Mouse (Mus musculus): ENCODE measurements around the gene Dyrk4. TPM values are rescaled to one million over a fixed set of nuclear protein-coding genes. Genes with fewer than 3 reads are reported as not detected.
A peak's percentile ranks its signal among the peaks of the same experiment; 100 is the strongest.

The Dyrk4 gene
- polyA plus RNA-seq (2015; fragmentation: Nextera tagmentation; extraction: Ambion mirVana), result not detected in 2 replicates

DNA sequence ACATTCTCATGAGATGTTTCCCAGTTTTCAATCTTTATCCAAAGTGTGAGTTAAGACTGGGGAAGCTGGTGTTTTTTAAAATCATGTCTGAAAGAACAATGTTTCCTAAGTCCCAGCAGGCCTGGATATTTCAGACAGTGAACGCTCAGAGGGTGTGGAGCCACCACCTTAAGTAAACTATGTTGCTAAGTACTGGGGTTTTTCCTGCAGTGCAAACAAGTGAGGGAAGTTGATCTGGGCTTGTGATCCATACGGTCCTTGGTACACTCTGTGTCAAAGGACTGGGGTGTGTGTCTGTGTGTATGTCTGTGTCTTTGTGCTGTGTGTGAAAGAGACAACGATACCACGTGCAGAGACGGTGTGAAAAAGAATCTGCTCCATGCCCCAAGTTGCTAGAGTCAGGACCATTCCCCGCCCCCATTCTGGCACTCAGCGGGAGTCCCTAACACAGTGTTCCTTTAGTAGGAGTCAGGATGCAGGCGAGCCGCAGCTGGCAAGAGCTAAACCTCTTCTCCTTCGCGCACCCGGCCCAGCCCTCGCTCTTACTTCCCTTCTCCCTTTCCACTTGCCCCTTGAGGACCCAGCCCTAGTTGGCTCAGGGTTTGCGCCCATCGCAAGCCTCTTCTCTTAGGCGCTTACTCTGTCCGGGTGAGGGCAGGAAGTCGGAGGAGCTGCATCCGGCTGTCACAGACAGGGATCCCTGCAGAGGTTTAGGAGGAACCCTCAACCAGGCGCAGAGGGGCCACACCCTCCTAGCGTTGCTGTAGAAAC lies at the start of gene Dyrk4:
Dyrk4 (minus strand) TSS at position 729 of the 771 bp plus-strand sequence.
- no peaks in the 10 kb centered on the region for H3K27me3 ChIP-seq
- H3K27ac ChIP-seq, result no peak within 1 kb of the TSS
- no peaks in the 10 kb centered on the region for H3K9me3 ChIP-seq (replicated peaks)
- no peak within 1 kb of the TSS for H3K4me3 ChIP-seq (replicated peaks)
- H3K36me3 ChIP-seq, result peaks cover 48% of the 10 kb centered on the region
- H3K4me1 ChIP-seq (replicated peaks), result peaks cover 12% of the 10 kb centered on the region
- DNase-seq (no peak), ATAC-seq (ENCODE audit: low read depth) (peak; percentile 48; the same call in 1 of the 2 replicates)
- peak within 1 kb of the TSS; percentile 30; the same call in 1 of the 2 replicates for H3K4me2 ChIP-seq
- no peak within 1 kb of the TSS for H3K9ac ChIP-seq
- WGBS (ENCODE audit: insufficient replicate concordance), result 32% methylated on average over 21 of the region's 21 CpGs

DNA sequence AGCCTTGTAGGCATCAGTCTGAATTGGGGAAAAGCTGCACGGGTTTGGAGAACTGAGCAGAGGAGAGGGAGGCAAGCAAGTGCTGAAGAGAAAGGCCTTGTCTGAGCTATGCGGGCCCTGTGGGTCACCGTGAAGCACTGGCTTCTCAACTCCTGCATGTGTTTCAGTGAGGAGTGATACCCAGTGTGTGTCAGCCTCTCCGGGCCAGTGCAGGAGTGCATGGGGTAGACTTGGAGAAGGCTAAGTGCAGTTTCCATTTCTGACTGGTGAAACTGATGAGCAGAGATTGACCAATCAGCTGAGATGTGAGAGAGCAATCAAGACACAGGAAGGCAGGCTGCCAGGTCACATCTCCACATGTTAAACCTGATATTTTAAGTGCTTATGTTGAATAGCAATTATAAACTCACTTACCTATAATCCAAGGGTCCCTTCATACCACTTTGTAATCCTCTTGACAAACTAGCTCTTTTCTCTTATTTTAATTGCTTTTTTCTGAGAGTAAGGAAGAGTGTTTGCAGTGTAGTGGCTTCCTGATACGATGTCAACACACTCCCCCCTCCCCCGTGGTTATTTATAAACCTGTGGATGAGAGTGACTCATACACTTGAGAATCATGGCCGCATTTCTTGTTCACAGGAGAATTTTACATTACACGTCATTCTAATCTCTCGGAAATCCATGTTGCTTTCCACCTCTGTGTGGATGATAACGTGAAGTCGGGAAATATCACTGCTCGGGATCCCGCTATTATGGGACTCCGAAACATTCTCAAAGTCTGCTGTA lies 44.8 kb upstream of the Dyrk4 start:
- ATAC-seq (ENCODE audit: low read depth) (no peak), DNase-seq (no peak)
- H3K4me2 ChIP-seq, result no peak overlapping the region
- no peaks in the 10 kb centered on the region for H3K4me1 ChIP-seq (replicated peaks)
- peaks cover 45% of the 10 kb centered on the region for H3K36me3 ChIP-seq
- H3K4me3 ChIP-seq (replicated peaks), result no peak overlapping the region
- no peaks in the 10 kb centered on the region for H3K27me3 ChIP-seq
- no peak overlapping the region for H3K9ac ChIP-seq
- H3K27ac ChIP-seq, result no peak overlapping the region
- no peaks in the 10 kb centered on the region for H3K9me3 ChIP-seq (replicated peaks)
- 64% methylated on average over 14 of the region's 14 CpGs for WGBS (ENCODE audit: insufficient replicate concordance)

DNA sequence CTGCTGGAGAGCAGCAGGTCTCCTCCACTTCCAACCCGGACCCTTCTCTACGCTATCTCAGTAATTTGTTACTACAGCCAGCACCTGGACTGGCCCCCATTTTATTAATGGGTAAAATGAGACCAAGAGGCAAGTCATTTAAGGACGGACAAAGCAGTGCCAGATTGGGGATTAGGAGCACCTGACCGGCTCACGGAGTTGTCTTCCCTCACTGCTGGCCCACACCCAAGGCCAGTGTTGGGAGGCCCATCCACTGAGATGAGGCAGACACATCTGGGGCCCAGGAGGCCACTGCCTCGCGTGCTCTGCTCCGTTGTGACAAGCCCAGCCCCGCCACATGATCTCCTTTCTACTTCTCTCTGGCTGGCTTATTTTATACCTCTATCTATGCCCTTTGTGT lies 41.8 kb upstream of the Dyrk4 start:
- Histone ChIP-seq H3K36me3 (peaks cover 40% of the 10 kb centered on the region), H3K4me1 (replicated peaks) (no peaks in the 10 kb centered on the region), H3K9ac (no peak overlapping the region), H3K4me2 (no peak overlapping the region), H3K9me3 (replicated peaks) (no peaks in the 10 kb centered on the region), H3K27me3 (no peaks in the 10 kb centered on the region), H3K27ac (no peak overlapping the region), H3K4me3 (replicated peaks) (no peak overlapping the region)
- ATAC-seq (ENCODE audit: low read depth), result no peak
- 75% methylated on average over 9 of the region's 9 CpGs for WGBS (ENCODE audit: insufficient replicate concordance)
- no peak for DNase-seq

DNA sequence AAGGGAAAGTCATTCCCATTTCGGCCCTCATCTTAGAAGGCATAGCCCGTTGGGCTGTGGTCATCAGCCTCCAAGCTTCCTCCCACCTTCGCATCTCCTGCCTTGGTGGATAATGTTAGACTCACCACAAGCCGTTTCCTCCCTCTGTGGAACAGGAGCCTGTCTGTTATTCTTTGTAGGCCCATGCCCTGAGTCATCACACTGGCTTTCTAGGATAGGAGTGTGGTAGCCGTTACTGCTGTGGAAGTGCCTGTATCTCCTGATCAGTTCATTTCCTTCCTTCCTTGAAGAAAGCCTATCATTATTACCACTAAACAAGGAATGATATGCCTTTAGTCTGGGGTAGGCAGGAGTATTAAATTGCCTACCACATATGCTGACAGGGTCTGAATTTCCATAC lies 41.1 kb upstream of the Dyrk4 start:
- WGBS (ENCODE audit: insufficient replicate concordance), result 30% methylated on average over 5 of the region's 5 CpGs
- H3K4me1 ChIP-seq (replicated peaks), result no peaks in the 10 kb centered on the region

DNA sequence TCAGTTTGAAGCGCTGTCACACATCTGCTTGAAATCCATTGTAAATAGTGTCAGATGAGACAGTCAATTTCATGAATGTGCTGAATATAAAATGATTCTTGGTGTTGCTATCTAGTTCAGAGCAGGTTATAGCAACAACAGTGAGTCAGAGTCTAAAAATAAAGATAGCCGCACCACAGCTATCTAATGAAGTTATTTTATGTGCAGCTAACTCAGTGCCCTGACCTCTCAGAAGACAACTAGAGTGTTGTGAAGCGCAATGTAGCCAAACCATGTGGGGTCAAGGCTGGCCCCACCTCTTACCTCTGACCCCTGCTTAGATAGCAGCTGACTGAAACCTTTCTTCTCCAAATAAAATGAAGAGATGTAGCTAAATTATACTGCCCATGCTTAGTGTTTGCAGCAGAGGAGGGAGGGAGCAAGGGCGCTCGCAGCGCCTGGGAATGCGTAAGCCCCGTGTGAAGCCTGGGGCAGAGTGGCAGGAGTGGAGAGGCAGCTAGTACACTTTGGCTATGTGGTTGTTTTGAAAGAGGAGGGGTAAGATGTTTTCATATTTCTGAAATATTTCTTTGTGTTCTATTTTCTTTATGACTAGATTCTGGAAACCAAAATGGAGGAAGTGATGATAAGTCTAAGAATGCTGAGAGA lies 39.9 kb upstream of the Dyrk4 start:
- no peaks in the 10 kb centered on the region for H3K4me1 ChIP-seq (replicated peaks)
- no peaks in the 10 kb centered on the region for H3K9me3 ChIP-seq (replicated peaks)
- no peak overlapping the region for H3K4me2 ChIP-seq
- no peak for DNase-seq
- no peak overlapping the region for H3K4me3 ChIP-seq (replicated peaks)
- H3K27me3 ChIP-seq, result no peaks in the 10 kb centered on the region
- ATAC-seq (ENCODE audit: low read depth), result no peak
- H3K9ac ChIP-seq, result no peak overlapping the region
- no peak overlapping the region for H3K27ac ChIP-seq
- peaks cover 43% of the 10 kb centered on the region for H3K36me3 ChIP-seq
- 82% methylated on average over 8 of the region's 8 CpGs for WGBS (ENCODE audit: insufficient replicate concordance)

More for the DNA sequence above, 41.1 kb upstream of the Dyrk4 start:
- Histone ChIP-seq H3K4me3 (replicated peaks) (no peak overlapping the region), H3K27ac (no peak overlapping the region), H3K4me2 (no peak overlapping the region), H3K36me3 (peaks cover 37% of the 10 kb centered on the region), H3K27me3 (no peaks in the 10 kb centered on the region), H3K9me3 (replicated peaks) (no peaks in the 10 kb centered on the region), H3K9ac (no peak overlapping the region)
- ATAC-seq (ENCODE audit: low read depth) (no peak), DNase-seq (no peak)

DNA sequence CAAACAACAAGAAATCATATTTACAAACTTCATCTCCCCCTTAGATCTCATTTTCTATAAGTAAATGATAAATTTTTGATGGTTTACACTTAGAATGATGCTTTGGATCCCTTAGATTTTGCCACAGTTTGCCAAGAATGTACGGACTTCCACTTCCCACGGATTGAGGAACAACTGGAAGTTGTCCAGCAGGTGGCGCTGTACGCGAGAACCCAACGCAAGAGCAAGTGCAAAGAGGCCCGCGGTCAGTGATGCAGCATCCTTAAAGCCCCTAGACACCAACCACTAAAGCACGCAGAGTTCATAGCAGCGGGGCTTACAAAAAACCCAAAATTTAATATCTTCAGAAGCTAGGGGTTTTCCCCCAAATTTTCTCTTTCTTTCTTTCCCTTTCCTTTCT lies 34.1 kb upstream of the Dyrk4 start:
- H3K9me3 ChIP-seq (replicated peaks), result no peaks in the 10 kb centered on the region
- H3K4me2 ChIP-seq, result no peak overlapping the region
- no peak overlapping the region for H3K27ac ChIP-seq
- WGBS (ENCODE audit: insufficient replicate concordance), result 8% methylated on average over 10 of the region's 10 CpGs
- no peak overlapping the region for H3K4me3 ChIP-seq (replicated peaks)
- H3K36me3 ChIP-seq, result peaks cover 50% of the 10 kb centered on the region
- H3K9ac ChIP-seq, result no peak overlapping the region
- H3K27me3 ChIP-seq, result no peaks in the 10 kb centered on the region
- peak; percentile 42 for DNase-seq
- ATAC-seq (ENCODE audit: low read depth), result no peak
- no peaks in the 10 kb centered on the region for H3K4me1 ChIP-seq (replicated peaks)

DNA sequence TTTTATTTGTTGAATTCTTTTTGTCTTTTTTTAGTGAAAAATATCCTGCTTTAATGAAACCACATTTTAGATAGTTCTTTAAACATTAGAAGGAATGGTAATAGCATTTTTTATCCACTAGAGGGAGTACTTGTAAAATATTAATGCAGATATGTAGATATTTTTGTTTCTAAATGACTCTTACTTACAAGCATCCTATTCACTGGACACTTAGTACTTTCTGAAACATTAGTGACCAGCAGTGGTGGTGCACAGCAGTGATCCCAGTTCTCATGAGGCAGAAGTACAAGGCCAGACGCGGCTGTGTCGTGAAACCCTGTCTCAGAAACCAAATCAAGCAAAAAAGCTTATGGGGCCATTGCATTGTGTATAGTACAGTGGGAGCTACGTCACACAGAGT lies 26.7 kb upstream of the Dyrk4 start:
- no peaks in the 10 kb centered on the region for H3K4me1 ChIP-seq (replicated peaks)
- ATAC-seq (ENCODE audit: low read depth), result no peak
- no peak overlapping the region for H3K4me3 ChIP-seq (replicated peaks)
- 82% methylated on average over 4 of the region's 4 CpGs for WGBS (ENCODE audit: insufficient replicate concordance)
- no peak overlapping the region for H3K4me2 ChIP-seq
- H3K27ac ChIP-seq, result no peak overlapping the region
- no peaks in the 10 kb centered on the region for H3K27me3 ChIP-seq
- peaks cover 59% of the 10 kb centered on the region for H3K36me3 ChIP-seq
- DNase-seq, result no peak
- no peaks in the 10 kb centered on the region for H3K9me3 ChIP-seq (replicated peaks)
- no peak overlapping the region for H3K9ac ChIP-seq

DNA sequence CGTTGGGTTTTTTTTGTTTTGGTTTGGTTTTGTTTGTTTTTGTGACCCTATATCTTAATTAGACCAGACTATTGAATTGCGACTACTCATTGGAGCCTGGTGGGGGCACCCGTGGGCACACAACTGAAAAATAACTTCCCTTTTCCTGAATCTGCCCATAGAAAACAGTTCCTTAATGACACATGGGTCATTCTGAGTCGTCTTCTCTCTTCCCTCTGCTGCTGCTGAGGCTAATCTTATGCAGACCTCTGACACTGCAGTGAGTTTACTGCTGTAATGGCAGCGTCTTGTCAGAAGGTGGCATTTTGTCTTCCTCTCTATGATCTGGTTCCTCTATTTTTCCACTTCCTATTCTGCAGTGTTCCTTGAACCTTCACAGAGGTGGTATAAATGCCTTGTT lies 18.8 kb upstream of the Dyrk4 start:
- peak overlapping the region; percentile 73 for H3K9ac ChIP-seq
- H3K4me3 ChIP-seq (replicated peaks), result peak overlapping the region; percentile 91
- no peaks in the 10 kb centered on the region for H3K27me3 ChIP-seq
- DNase-seq, result peak; percentile 24
- WGBS (ENCODE audit: insufficient replicate concordance), result 1% methylated on average over 5 of the region's 5 CpGs
- H3K27ac ChIP-seq, result peak overlapping the region; percentile 73
- peak overlapping the region; percentile 81 for H3K4me2 ChIP-seq
- H3K36me3 ChIP-seq, result peaks cover 34% of the 10 kb centered on the region
- peaks cover 38% of the 10 kb centered on the region for H3K4me1 ChIP-seq (replicated peaks)
- H3K9me3 ChIP-seq (replicated peaks), result no peaks in the 10 kb centered on the region
- ATAC-seq (ENCODE audit: low read depth), result no peak

DNA sequence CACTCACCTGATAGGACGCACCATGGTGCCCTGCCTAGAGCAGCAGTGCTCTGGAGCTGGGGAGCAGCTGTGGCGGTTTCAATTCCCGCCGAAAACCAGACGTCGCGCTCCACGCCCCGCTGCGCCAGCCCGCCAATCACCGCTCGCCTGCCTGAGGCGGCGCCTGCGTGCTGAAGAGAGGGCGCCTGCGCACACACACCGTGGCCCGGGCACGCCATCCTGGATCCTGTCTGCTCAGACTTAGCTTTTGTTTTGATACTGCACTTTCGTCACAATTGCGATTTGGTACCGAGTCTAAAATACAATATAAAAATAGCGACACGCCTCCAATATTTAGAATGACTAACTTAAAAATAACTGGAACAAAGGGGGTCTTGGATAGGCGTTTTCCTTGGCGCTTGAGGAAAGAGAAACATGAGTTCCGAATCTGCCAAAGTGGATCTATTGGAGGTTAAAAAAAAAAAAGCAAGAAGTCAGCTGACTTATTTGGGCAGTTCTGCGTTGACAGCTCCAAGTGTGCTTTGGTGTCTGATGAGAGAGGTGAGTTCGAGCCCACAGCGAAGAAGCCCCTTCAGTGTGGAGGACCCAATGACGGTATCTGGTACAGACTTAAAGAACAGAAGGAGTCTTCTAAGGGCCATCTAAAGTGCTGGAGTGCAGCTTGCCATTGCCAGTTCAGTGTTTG lies 18.0 kb upstream of the Dyrk4 start, which contains the start of the genes Rad51ap1 and D6Wsu163e:
Rad51ap1 (minus strand) TSS at position 101 of the 685 bp plus-strand sequence.
D6Wsu163e (plus strand) TSS at position 476 of the 685 bp plus-strand sequence.
- peaks cover 31% of the 10 kb centered on the region for H3K36me3 ChIP-seq
- H3K9me3 ChIP-seq (replicated peaks), result no peaks in the 10 kb centered on the region
- peak within 1 kb of the TSS; percentile 81 for H3K4me2 ChIP-seq
- peak within 1 kb of the TSS; percentile 88 for H3K27ac ChIP-seq
- ATAC-seq (ENCODE audit: low read depth) (peak; percentile 98), DNase-seq (peak; percentile 94)
- H3K9ac ChIP-seq, result peak within 1 kb of the TSS; percentile 95
- peak within 1 kb of the TSS; percentile 91 for H3K4me3 ChIP-seq (replicated peaks)
- no peaks in the 10 kb centered on the region for H3K27me3 ChIP-seq
- H3K4me1 ChIP-seq (replicated peaks), result peaks cover 38% of the 10 kb centered on the region
- under 1% methylated on average over 33 of the region's 33 CpGs for WGBS (ENCODE audit: insufficient replicate concordance)

DNA sequence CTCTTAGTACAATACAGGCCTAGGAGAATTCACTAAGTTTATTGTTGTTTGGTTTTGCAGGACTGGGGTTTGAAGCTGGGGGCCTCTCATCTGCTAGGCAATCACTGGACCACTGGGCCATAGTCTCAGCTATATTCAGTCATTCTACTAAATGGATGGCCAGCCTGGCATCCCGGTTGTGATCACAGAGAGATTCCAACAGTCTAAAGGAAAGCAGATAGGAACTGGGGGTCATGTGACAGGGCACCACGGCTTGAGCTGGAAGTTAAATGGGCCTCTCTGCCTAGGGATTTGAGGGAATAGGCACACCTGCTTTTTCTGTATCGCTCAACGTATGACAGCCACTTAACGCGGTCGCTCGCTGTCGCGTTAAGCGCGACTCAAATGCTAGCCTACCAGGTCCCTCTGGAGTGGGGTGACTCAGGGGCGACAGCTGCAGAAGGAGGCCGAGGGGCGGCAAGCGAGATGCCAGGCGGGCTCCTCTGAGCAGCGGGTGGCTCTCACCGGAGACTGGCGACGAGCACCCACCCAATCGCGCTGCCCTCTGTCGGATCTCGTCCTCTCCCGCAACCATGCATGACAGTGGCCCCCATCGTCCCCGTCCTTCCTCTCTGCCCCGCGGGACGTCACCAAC lies 17.3 kb upstream of the Dyrk4 start:
- under 1% methylated on average over 31 of the region's 31 CpGs for WGBS (ENCODE audit: insufficient replicate concordance)
- Histone ChIP-seq H3K27ac (peak overlapping the region; percentile 88), H3K4me1 (replicated peaks) (peaks cover 38% of the 10 kb centered on the region), H3K4me3 (replicated peaks) (peak overlapping the region; percentile 91), H3K4me2 (peak overlapping the region; percentile 81), H3K36me3 (peaks cover 32% of the 10 kb centered on the region), H3K9ac (peak overlapping the region; percentile 95), H3K27me3 (no peaks in the 10 kb centered on the region), H3K9me3 (replicated peaks) (no peaks in the 10 kb centered on the region)
- DNase-seq (no peak), ATAC-seq (ENCODE audit: low read depth) (peak; percentile 1; the same call in 1 of the 2 replicates)

Measured in liver, embryonic 13.5 days (tissue).